Mouse (Mus musculus) liver, embryonic 13.5 days (tissue): ENCODE measurements around the gene Vsir. TPM values are rescaled to one million over a fixed set of nuclear protein-coding genes. Genes with fewer than 3 reads are reported as not detected.

Source experiments
- ATAC-seq: fragments of 200-750 bp; cut with Nextera tagmentation; 2 replicates; pipeline ENCODE4 v1.8.0; 2017; ENCODE audit warnings: low read depth, mild to moderate bottlenecking, moderate number of reproducible peaks, moderate library complexity
- DNase-seq: peaks from one replicate; pipeline ENCODE4 v3.0.0; 2022
- H3K27ac ChIP-seq: fragments of 300-500 bp; sonication (generic); 2 replicates; pipeline ENCODE4 v1.5.1; 2015; ENCODE audit warnings: moderate library complexity, mild to moderate bottlenecking, inconsistent platforms
- H3K27me3 ChIP-seq: fragments of 300-500 bp; sonication (generic); 2 replicates; pipeline ENCODE4 v1.6.1; 2015; ENCODE audit warnings: mild to moderate bottlenecking, inconsistent platforms
- H3K36me3 ChIP-seq: fragments of 300-500 bp; sonication (generic); 2 replicates; pipeline ENCODE4 v1.6.1; 2015; ENCODE audit warnings: mild to moderate bottlenecking, inconsistent platforms
- H3K4me1 ChIP-seq: fragments of 300-500 bp; sonication (generic); replicated peaks from 2 replicates; pipeline ENCODE4 v1.6.1; 2015; ENCODE audit warnings: inconsistent platforms
- H3K4me2 ChIP-seq: fragments of 300-500 bp; sonication (generic); 2 replicates; pipeline ENCODE4 v1.6.1; 2015; ENCODE audit warnings: inconsistent platforms, mild to moderate bottlenecking, moderate library complexity
- H3K4me3 ChIP-seq: fragments of 300-500 bp; sonication (generic); replicated peaks from 2 replicates; pipeline ENCODE4 v1.5.1; 2015; ENCODE audit warnings: mild to moderate bottlenecking, inconsistent platforms
- H3K9ac ChIP-seq: fragments of 300-500 bp; sonication (generic); 2 replicates; pipeline ENCODE4 v1.6.1; 2015; ENCODE audit warnings: mild to moderate bottlenecking, inconsistent platforms
- H3K9me3 ChIP-seq: fragments of 300-500 bp; sonication (generic); replicated peaks from 2 replicates; pipeline ENCODE4 v1.6.1; 2016; ENCODE audit warnings: inconsistent platforms
- WGBS: fragments of 180-500 bp; shearing (Covaris S2); methylation state at CpG from one replicate; pipeline ENCODE4 v1.1.7; 2015; ENCODE audit not compliant: insufficient replicate concordance; 5-methylcytosine and 5-hydroxymethylcytosine counted together
- polyA plus RNA-seq: library from polyadenylated mRNA; unstranded; fragments of >200 nt; fragmentation: Nextera tagmentation; extraction: Ambion mirVana; gene quantifications from 2 replicates; pipeline ENCODE4 v1.2.1, GENCODE M21; 2015

The Vsir gene
- polyA plus RNA-seq, 1 experiment from 2014 or later: 3.7 TPM

DNA sequence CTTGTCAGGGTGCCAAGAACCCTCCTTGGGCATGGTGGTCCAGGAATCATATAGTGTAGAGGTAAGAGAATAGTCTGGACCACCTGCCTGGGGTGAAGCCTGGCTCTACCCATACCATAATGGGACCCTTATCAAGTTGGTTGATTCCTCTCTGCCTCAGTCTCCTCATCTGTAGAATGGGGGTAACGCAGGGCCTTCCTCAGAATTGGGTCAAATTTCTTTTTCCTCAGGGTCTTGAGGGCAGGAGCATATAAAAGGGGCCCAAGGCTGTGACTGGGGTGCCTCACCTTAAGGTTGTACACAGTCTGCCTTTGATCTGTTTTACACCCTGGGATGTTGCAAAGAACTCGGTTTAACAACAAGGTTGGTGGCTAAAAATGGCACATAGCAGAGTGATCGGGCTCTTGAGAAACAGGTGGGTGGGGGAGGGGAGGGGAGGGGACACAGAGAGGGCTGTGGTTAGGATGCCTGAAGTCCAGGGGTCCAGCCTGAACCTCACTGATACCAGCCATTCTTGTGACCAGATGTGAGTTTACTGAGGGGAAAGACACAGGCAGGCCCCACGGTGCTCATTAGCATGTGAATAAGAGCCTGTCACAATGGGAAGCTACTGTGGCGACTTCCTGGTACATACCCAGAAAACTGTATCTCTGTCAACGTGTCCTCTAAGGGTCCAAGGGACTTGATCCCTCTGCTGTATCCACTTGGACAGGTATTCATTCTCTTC is 43.7 kb downstream of the Vsir start:
- no peak for DNase-seq
- Histone ChIP-seq H3K9ac (no peak overlapping the region), H3K9me3 (no peaks in the 10 kb centered on the region), H3K4me1 (no peaks in the 10 kb centered on the region), H3K4me2 (no peak overlapping the region), H3K36me3 (no peaks in the 10 kb centered on the region), H3K27me3 (no peaks in the 10 kb centered on the region), H3K27ac (no peak overlapping the region), H3K4me3 (no peak overlapping the region)
- ATAC-seq: no peak
- WGBS: 32% methylated on average over 6 of the region's 6 CpGs

DNA sequence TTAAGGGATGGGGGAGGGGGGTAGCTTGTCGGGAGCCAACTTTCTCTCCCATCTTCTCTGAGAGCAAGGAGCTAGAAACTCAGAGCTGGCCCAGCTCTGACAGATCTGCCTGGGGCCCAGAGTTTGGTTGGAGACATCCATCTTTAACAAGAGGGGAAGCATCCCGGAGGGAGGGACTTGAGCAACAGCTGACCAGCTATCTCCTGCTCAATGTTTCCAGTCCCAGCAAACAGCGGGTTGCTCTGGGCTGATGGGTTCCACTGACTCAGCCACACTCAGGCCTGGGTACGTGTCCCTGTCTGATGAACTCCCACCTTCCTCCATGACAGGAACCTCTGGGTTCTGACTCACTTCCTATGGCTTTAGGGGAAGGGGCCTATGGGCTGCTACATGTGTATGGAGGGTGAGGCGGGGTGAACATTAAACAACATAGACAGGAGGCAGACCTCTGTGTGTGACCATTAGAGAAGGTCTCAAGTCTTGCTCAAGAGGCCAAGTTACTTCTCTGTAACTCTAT is 44.3 kb downstream of the Vsir start:
- Histone ChIP-seq H3K36me3 (no peaks in the 10 kb centered on the region), H3K4me1 (no peaks in the 10 kb centered on the region), H3K9ac (no peak overlapping the region), H3K4me3 (no peak overlapping the region), H3K4me2 (no peak overlapping the region), H3K9me3 (no peaks in the 10 kb centered on the region), H3K27me3 (no peaks in the 10 kb centered on the region), H3K27ac (no peak overlapping the region)
- ATAC-seq (no peak), DNase-seq (no peak)
- WGBS: 36% methylated on average over 5 of the region's 5 CpGs

DNA sequence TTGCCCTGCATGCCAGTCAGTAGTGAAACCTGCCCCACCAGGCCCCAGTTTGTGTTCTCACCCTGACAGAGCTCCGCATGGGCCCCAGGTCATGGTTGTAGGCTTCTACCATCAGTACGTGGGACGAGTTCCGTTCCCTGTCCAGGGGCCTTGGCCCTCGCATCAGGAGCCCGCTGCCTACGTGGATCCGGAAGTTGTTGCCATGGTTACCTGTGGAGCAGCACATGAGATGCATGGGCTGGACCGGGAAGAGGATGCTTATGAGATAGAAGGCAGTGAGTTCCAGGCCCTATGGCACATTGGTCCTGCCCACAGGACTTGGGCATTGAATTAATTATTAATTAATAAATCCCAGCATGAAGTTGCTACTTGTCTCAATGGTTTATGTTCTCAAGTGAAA is 45.0 kb downstream of the Vsir start:
- H3K4me2 ChIP-seq: no peak overlapping the region
- H3K9me3 ChIP-seq: no peaks in the 10 kb centered on the region
- no peaks in the 10 kb centered on the region for H3K27me3 ChIP-seq
- H3K36me3 ChIP-seq: no peaks in the 10 kb centered on the region
- no peaks in the 10 kb centered on the region for H3K4me1 ChIP-seq
- DNase-seq: no peak
- H3K27ac ChIP-seq: no peak overlapping the region
- H3K9ac ChIP-seq: no peak overlapping the region
- no peak for ATAC-seq
- no peak overlapping the region for H3K4me3 ChIP-seq
- WGBS: 78% methylated on average over 9 of the region's 9 CpGs

DNA sequence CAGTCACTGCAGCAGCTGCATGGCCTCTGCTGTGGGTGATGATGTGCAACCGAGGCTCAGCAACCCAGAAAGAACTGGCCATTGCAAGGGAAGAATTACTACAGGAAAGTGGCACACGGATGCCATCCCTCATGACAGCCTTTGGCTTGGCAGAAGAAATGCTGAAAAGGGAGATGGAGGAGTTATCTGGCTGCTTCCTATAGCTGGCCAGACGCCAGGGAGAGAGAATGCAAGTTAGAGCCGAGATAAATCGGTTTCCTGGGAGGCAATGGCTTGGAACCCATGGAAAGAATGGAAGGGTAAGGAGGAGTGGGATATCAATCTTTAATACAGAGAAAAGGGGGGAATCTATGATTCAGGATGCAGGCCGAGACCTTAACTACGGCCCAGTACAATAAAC is 48.3 kb downstream of the Vsir start:
- Histone ChIP-seq H3K4me3 (no peak overlapping the region), H3K27ac (no peak overlapping the region)
- 63% methylated on average over 7 of the region's 7 CpGs for WGBS

DNA sequence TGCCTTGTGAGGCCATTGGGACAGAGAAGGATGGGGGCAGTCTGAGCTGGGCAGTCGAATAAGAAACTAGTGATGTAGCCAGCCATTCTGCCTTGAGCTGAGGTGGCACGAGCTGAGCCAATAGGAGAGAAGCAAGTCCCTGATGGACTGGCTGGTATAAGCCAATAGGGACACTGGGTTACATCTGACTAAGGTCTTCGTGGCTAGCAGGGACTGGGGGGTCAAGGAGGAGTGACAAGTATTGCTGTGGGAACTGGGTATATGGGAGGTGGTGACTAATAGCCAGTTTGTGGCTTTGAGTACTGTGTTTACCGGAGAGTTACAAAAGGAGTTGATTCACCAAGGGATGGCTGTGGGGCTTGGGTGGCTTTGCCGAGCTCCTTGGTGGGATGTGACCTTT is 49.0 kb downstream of the Vsir start:
- H3K9ac ChIP-seq: no peak overlapping the region
- no peak overlapping the region for H3K27ac ChIP-seq
- no peaks in the 10 kb centered on the region for H3K4me1 ChIP-seq
- ATAC-seq (no peak), DNase-seq (no peak)
- no peak overlapping the region for H3K4me3 ChIP-seq
- no peaks in the 10 kb centered on the region for H3K9me3 ChIP-seq
- 48% methylated on average over 5 of the region's 5 CpGs for WGBS
- no peaks in the 10 kb centered on the region for H3K27me3 ChIP-seq
- no peaks in the 10 kb centered on the region for H3K36me3 ChIP-seq
- no peak overlapping the region for H3K4me2 ChIP-seq

More for the DNA sequence above, 48.3 kb downstream of the Vsir start:
- ATAC-seq (no peak), DNase-seq (no peak)
- no peaks in the 10 kb centered on the region for H3K36me3 ChIP-seq
- no peaks in the 10 kb centered on the region for H3K4me1 ChIP-seq
- H3K27me3 ChIP-seq: no peaks in the 10 kb centered on the region
- H3K9ac ChIP-seq: no peak overlapping the region
- H3K9me3 ChIP-seq: no peaks in the 10 kb centered on the region
- H3K4me2 ChIP-seq: no peak overlapping the region

DNA sequence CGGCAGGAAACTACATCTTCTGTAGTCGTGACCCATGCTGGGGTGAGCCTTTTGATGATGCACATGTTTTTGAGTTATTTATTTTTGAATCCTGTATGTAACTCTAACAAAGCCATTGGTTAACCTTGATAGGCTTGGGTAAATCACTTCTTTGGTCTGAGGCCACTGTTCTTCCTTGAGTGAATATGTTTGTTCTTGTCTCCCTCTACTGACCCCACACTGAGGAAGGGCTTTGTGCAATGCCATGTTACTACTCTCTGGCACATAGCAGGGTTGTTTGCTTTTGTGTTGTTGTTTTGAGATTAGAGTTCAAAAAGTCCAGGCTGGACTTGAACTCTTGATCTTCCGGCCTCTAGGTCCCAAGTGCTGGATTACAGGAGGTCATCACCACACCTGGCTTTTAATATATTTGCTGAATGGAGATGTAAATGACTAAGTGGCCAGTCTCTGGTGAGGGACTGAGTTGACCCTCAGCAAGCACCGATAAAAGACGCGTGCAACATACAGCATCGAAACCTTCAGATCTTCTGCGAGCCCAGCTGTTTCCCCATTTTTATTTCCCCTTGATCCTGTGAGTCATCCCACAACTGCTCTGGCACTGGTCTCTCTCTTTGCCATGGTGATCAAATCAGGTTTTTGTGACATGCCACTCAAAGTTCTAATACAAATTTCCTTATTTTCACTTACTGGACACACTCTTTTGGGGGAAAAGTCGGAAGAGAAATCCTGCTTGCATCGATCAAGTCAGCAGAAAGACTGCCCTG is 51.6 kb downstream of the Vsir start:
- no peak overlapping the region for H3K27ac ChIP-seq
- H3K9me3 ChIP-seq: no peaks in the 10 kb centered on the region
- no peaks in the 10 kb centered on the region for H3K36me3 ChIP-seq
- no peaks in the 10 kb centered on the region for H3K27me3 ChIP-seq
- H3K4me1 ChIP-seq: no peaks in the 10 kb centered on the region
- DNase-seq (no peak), ATAC-seq (no peak)
- H3K4me3 ChIP-seq: no peak overlapping the region
- WGBS: 71% methylated on average over 10 of the region's 10 CpGs
- H3K4me2 ChIP-seq: no peak overlapping the region
- no peak overlapping the region for H3K9ac ChIP-seq

DNA sequence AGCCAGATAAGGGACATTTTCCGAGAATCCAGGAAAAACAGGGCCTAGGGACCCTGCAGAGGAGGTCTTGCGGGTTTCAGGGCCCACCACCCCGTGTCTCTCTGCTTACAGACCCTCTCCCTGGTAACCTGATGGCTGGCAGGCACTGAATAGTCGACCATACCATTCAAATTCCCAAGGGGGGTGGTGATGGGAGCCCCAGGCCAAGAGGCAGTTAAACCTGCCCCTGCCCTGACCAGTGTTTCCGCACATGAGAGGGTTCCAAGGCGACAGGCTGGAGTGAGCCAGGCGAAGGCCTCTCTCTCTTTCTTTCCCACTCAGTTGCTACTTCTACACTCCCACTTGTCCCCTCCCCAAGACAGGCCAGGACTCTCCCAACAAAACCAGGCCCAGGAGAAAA is 52.8 kb downstream of the Vsir start, which contains the start of gene Gm17455:
Gene Gm17455, plus strand, starts transcription at position 278 of the 400 bp plus-strand sequence.
- 49% methylated on average over 7 of the region's 7 CpGs for WGBS
- Histone ChIP-seq H3K4me3 (no peak within 1 kb of the TSS), H3K9ac (no peak within 1 kb of the TSS), H3K36me3 (no peaks in the 10 kb centered on the region), H3K9me3 (no peaks in the 10 kb centered on the region), H3K27me3 (no peaks in the 10 kb centered on the region), H3K27ac (no peak within 1 kb of the TSS), H3K4me1 (no peaks in the 10 kb centered on the region), H3K4me2 (no peak within 1 kb of the TSS)
- DNase-seq: no peak
- ATAC-seq: no peak

DNA sequence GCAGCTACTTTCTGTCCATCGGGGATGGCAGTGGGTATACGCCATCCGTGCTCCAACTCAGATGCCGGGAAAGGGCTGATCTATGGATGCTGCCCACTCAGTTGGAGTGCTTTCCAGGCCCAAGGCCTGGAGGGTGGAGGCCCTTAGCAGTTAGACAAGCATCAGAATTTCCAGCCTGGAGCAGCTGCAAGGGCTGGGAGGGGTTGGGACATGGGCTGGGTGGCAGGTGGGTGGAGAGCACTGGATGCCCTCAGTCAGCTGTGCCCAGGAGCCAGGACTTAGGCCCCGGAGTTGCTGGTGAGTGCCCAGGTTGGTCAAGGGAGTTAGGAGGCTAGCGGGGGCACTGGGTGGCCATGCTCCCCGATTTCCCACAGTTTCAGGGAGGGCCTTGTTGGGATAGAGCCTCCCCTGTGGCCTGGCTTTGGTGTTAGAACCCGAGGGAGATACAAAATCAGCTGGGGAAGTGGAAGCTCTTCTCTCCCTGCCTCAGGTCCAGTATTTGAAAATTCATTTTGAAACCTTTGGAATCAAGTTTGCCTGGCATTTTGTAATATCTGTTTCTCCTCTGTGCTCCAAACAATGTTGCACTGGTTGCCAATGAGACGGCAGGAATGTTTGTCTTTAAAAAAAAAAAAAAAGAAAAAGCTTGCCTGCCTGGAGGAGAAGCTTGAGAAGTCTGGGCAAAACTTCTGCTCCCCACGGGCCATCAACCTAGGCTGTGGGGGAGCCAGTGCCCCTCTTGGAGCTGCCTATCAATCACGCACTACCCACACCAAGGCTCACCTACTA is 54.0 kb downstream of the Vsir start:
- no peaks in the 10 kb centered on the region for H3K27me3 ChIP-seq
- DNase-seq: no peak
- no peaks in the 10 kb centered on the region for H3K4me1 ChIP-seq
- H3K27ac ChIP-seq: no peak overlapping the region
- H3K4me3 ChIP-seq: no peak overlapping the region
- H3K9me3 ChIP-seq: no peaks in the 10 kb centered on the region
- no peak overlapping the region for H3K9ac ChIP-seq
- no peak overlapping the region for H3K4me2 ChIP-seq
- no peaks in the 10 kb centered on the region for H3K36me3 ChIP-seq
- WGBS: 64% methylated on average over 11 of the region's 11 CpGs
- no peak for ATAC-seq

DNA sequence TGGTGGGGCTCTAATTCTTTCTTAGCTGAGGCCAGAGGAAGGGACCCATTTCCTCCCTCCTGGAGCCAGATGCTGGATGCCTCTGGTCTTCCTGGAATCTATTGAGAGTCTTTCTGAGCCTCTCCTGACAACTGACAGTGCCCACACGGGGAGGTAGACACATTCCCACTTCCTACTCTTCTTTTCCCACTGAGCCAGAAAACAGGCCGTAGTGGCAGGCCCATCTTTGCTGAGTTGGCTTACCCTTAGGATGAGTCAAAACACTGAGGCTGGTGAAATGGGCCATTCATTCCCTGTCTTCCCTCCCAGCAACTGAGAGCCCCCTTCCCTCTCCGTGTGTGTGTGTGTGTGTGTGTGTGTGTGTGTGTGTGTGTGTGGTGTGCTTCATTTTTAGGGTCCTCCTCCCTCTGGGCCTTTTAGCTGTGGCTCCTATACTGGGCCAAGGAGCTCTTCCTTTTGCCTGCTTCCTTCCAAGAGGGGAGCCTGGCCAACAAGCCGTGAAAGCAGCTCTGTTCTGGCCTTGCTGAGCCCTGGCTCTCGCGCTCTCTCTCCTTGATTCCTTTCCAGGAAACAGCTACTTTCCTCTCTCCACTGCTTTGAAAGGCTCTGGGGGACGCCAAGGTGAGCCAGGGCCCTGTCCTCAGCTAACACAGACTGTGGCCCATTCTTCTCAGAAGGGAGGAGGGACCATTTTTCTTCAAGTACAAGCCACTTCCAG is 59.0 kb downstream of the Vsir start:
- Histone ChIP-seq H3K4me2 (no peak overlapping the region), H3K4me1 (no peaks in the 10 kb centered on the region), H3K27me3 (0 out of 2 replicates have a peak, but pooled peaks cover 5% of the 10 kb centered on the region), H3K36me3 (no peaks in the 10 kb centered on the region), H3K4me3 (no peak overlapping the region), H3K9me3 (no peaks in the 10 kb centered on the region), H3K9ac (no peak overlapping the region), H3K27ac (no peak overlapping the region)
- no peak for DNase-seq
- no peak for ATAC-seq
- 33% methylated on average over 6 of the region's 7 CpGs for WGBS

DNA sequence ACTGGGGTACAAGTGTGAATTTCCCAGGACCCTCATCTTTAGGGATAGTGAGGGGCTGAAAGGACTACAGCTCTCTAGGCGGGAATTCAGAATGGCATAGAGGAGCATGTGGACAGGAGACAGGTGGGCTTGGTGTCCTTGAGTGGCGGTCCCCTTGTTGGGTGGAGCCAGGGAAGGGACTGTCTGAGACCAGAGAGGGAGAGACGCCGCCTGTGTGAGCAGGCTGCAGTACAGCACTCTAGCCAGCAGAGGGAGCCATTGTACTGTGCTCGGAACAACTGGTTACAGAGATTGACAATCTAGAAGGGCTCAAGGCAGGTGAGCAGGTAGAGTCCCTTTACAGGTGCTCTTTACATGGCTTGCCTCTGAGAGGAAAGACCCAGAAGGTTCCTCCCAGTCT is 61.2 kb downstream of the Vsir start:
- H3K27ac ChIP-seq: no peak overlapping the region
- DNase-seq: peak; percentile 37
- H3K9me3 ChIP-seq: no peaks in the 10 kb centered on the region
- no peak overlapping the region for H3K4me2 ChIP-seq
- ATAC-seq: no peak
- H3K36me3 ChIP-seq: no peaks in the 10 kb centered on the region
- no peaks in the 10 kb centered on the region for H3K4me1 ChIP-seq
- 3% methylated on average over 5 of the region's 5 CpGs for WGBS
- H3K27me3 ChIP-seq: 0 out of 2 replicates have a peak, but pooled peaks cover 5% of the 10 kb centered on the region
- no peak overlapping the region for H3K4me3 ChIP-seq
- H3K9ac ChIP-seq: no peak overlapping the region

DNA sequence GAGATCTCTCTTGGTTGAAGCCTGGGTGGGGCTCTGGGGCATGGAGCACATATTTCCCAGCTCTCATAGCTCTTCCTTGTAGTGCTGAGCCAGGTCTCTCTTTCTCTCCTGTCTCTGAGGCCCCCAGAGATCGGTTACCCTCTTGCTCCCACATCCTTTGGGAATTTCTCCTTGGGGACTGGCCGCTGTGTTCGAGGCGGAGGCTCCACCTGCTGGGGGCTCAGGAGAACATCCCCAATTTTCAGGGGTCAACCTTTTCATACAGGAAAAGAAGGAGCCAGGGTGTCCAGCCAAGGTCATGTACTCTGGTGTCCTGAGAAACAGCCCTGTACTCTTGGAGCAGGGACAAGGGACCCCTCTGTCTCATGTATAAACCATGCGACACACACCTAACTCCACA is 65.1 kb downstream of the Vsir start:
- no peaks in the 10 kb centered on the region for H3K4me1 ChIP-seq
- DNase-seq: no peak
- H3K4me2 ChIP-seq: no peak overlapping the region
- 28% methylated on average over 5 of the region's 5 CpGs for WGBS
- H3K36me3 ChIP-seq: no peaks in the 10 kb centered on the region
- 0 out of 2 replicates have a peak, but pooled peaks cover 5% of the 10 kb centered on the region for H3K27me3 ChIP-seq
- no peak for ATAC-seq
- no peak overlapping the region for H3K4me3 ChIP-seq
- H3K9ac ChIP-seq: no peak overlapping the region
- H3K9me3 ChIP-seq: no peaks in the 10 kb centered on the region
- H3K27ac ChIP-seq: no peak overlapping the region
